Mouse (Mus musculus) liver, postnatal 0 days (tissue): ENCODE data around the gene Ube4b.

Experiments used
- CTCF ChIP-seq: sonication (generic); IDR thresholded peaks from 2 replicates; pipeline ENCODE4 v1.5.1; 2016; ENCODE audit warnings: antibody characterized with exemption, low read depth
- EP300 ChIP-seq: IDR thresholded peaks from 2 replicates; pipeline ENCODE4 v1.6.1; 2016; ENCODE audit warnings: antibody characterized with exemption, low read depth, mild to moderate bottlenecking

DNA sequence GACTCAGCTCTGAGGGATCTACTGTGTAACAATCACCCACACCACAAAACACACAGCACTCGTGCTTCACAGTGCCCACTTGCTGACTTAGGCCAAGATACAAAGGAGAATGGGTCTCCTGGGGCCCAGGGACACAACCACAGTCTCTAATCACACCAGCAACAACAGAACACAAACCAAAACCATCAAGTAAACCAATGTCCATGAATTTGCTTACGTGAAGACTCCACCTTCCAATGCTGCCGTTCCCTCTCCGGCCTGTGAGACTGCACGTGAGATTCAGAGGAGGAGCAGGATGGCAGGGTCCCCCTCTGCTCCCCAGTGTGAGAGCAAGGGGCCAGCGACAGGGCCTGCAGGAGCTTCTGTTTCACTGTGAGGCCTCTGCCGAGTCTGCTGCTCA, 93.8 kb downstream of the Ube4b start:
- TF ChIP-seq CTCF (no peak), EP300 (no peak)
